22 mouse cellular contexts compared by ENCODE assay signal in the genomic region with DNA sequence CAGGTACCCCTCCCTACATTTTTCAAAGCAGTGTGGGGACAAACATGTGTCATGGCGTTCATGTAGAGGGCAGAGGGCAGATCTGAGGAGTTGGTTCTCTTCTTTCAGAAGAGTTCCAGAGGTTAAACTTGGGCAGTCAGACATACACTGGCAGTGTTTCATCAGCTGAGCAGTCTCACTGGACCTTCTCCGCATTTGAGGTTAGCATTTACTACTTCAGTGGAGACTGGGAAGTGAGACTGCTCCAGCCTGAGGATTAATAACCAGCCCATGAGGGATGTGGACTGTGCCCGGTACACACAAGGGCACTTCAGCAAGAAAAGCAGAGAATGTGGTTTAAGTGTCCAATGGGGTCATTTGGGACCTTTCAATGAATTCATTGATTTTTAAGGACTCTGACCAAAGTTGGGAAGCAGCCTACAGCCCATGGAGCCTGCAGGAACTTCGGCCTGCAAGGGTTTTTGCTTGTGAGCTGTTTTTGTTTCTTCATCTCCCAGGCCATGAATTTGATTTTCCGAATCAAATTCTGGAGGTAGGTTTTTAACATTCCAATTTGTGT.
DNase-seq lines count a peak whose midpoint lies in the region; ATAC-seq and TF ChIP-seq lines count a peak whose summit lies in the region.
"Had no signal": no experiment of that assay in that cellular context is flagged by ENCODE, and none has a peak within 500 bp of the region (broad histone marks: within the 10 kb centered on the region; RNA-seq: fewer than 3 reads in every experiment).

No protein-coding gene starts in this region.

- DNase-seq in kidney, adult 11 months, result peak; percentile 87
- DNase-seq in limb, embryonic 10.5 days (ENCODE audit: low spot score), result no peak
- peak; percentile 60 for DNase-seq in fibroblast of lung, adult 2 months (ENCODE audit: low read depth)
- no peak for DNase-seq in thymus, adult 2 months
- DNase-seq: cerebellum, adult 11-12 months; cerebellum, postnatal 10 days; gastrocnemius, postnatal 25 days; heart, adult 18-20 months; heart, postnatal 4 days; liver, embryonic 13.5 days; lung, adult 2 months; lung, postnatal 10 days had no signal

- H3K4me2 ChIP-seq in kidney, embryonic 15.5 days, result no peak overlapping the region
- H3K4me2 ChIP-seq in limb, embryonic 15.5 days, result no peak overlapping the region
- H3K4me2 ChIP-seq in myocyte (ENCODE audit: low read depth), result peak overlapping the region; percentile 53
- H3K4me2 ChIP-seq: embryonic facial prominence, embryonic 15.5 days; forebrain, embryonic 15.5 days; heart, embryonic 12.5 days; hindbrain, embryonic 14.5 days; liver, embryonic 13.5 days; midbrain, embryonic 13.5 days had no signal

- WGBS in kidney, embryonic 15.5 days, result 77% methylated on average over 5 of the region's 5 CpGs
- 69% methylated on average over 5 of the region's 5 CpGs for WGBS in limb, embryonic 15.5 days
- WGBS in limb, embryonic 10.5 days, result 87% methylated on average over 5 of the region's 5 CpGs
- WGBS in thymus, adult 2 months, result 95% methylated on average over 5 of the region's 5 CpGs

- TF ChIP-seq POLR2A in myocyte (IDR thresholded peaks at IDR 0.05; ENCODE audit: insufficient read length, low read depth), result no peak
- TF ChIP-seq POLR2A in thymus, adult 2 months (IDR thresholded peaks at IDR 0.05; ENCODE audit: control insufficient read depth, extremely low read depth, insufficient read depth, low read length, poor library complexity), result no peak

- no peak for TF ChIP-seq CTCF in thymus, adult 2 months (IDR thresholded peaks at IDR 0.05; ENCODE audit: borderline replicate concordance, control insufficient read depth, extremely low read depth, insufficient read depth, low read length, poor library complexity)

- H3K36me3 ChIP-seq in kidney, embryonic 15.5 days, result no peaks in the 10 kb centered on the region
- no peaks in the 10 kb centered on the region for H3K36me3 ChIP-seq in limb, embryonic 15.5 days
- H3K36me3 ChIP-seq in limb, embryonic 10.5 days, result no peaks in the 10 kb centered on the region
- H3K36me3 ChIP-seq in myocyte (ENCODE audit: control insufficient read depth, insufficient read depth), result no peaks in the 10 kb centered on the region
- H3K36me3 ChIP-seq in thymus, adult 2 months (ENCODE audit: control insufficient read depth, insufficient read depth, low read length), result no peaks in the 10 kb centered on the region
- H3K36me3 ChIP-seq: embryonic facial prominence, embryonic 15.5 days; forebrain, embryonic 15.5 days; heart, embryonic 12.5 days; liver, embryonic 13.5 days; midbrain, embryonic 13.5 days had no signal

- no peaks in the 10 kb centered on the region for H3K79me2 ChIP-seq in myocyte (ENCODE audit: control insufficient read depth, insufficient read depth)

- peaks cover 5% of the 10 kb centered on the region; the same call in 1 of the 2 replicates for H3K4me1 ChIP-seq in kidney, embryonic 15.5 days
- H3K4me1 ChIP-seq in limb, embryonic 15.5 days, result peaks cover 4% of the 10 kb centered on the region; the same call in 1 of the 2 replicates
- H3K4me1 ChIP-seq in limb, embryonic 10.5 days, result peaks cover 10% of the 10 kb centered on the region
- H3K4me1 ChIP-seq in thymus, adult 2 months (replicated peaks; ENCODE audit: control insufficient read depth, insufficient read depth, low read length), result no peaks in the 10 kb centered on the region
- H3K4me1 ChIP-seq: forebrain, embryonic 15.5 days had no signal

- no peak overlapping the region for H3K9ac ChIP-seq in kidney, embryonic 15.5 days
- H3K9ac ChIP-seq in limb, embryonic 15.5 days, result no peak overlapping the region
- H3K9ac ChIP-seq: embryonic facial prominence, embryonic 15.5 days; forebrain, embryonic 15.5 days; heart, embryonic 12.5 days; hindbrain, embryonic 14.5 days; liver, embryonic 13.5 days; midbrain, embryonic 13.5 days had no signal

- no peak for ATAC-seq in kidney, embryonic 15.5 days (replicated peaks; ENCODE audit: low FRiP score)
- no peak for ATAC-seq in limb, embryonic 15.5 days (ENCODE audit: insufficient number of reproducible peaks, low FRiP score, low TSS enrichment, low read depth)
- ATAC-seq: forebrain, embryonic 15.5 days; midbrain, embryonic 13.5 days; Patski had no signal

- no peak overlapping the region for H3K27ac ChIP-seq in kidney, embryonic 15.5 days
- H3K27ac ChIP-seq in limb, embryonic 15.5 days, result peak overlapping the region; percentile 54; the same call in 1 of the 2 replicates
- H3K27ac ChIP-seq in limb, embryonic 10.5 days, result no peak overlapping the region
- no peak overlapping the region for H3K27ac ChIP-seq in thymus, adult 2 months (ENCODE audit: control insufficient read depth, insufficient read depth, low read length)
- H3K27ac ChIP-seq: embryonic facial prominence, embryonic 15.5 days; forebrain, embryonic 15.5 days; hindbrain, embryonic 14.5 days; liver, embryonic 13.5 days; macrophage; midbrain, embryonic 13.5 days had no signal

- no peak overlapping the region for H3ac ChIP-seq in myocyte (ENCODE audit: control insufficient read depth, insufficient read length)

- H3K27me3 ChIP-seq in kidney, embryonic 15.5 days, result no peaks in the 10 kb centered on the region
- no peaks in the 10 kb centered on the region for H3K27me3 ChIP-seq in limb, embryonic 15.5 days
- no peaks in the 10 kb centered on the region for H3K27me3 ChIP-seq in limb, embryonic 10.5 days (ENCODE audit: low read depth, poor library complexity, severe bottlenecking)
- no peaks in the 10 kb centered on the region for H3K27me3 ChIP-seq in myocyte (ENCODE audit: control insufficient read depth, insufficient read depth, insufficient read length)
- H3K27me3 ChIP-seq in thymus, adult 2 months (ENCODE audit: control insufficient read depth, insufficient read depth, low read length), result no peaks in the 10 kb centered on the region
- H3K27me3 ChIP-seq: embryonic facial prominence, embryonic 15.5 days; forebrain, embryonic 15.5 days; heart, embryonic 12.5 days; midbrain, embryonic 13.5 days; Patski had no signal

- H3K9me3 ChIP-seq in kidney, embryonic 15.5 days (replicated peaks), result no peaks in the 10 kb centered on the region
- H3K9me3 ChIP-seq in limb, embryonic 15.5 days, result no peaks in the 10 kb centered on the region
- H3K9me3 ChIP-seq in limb, embryonic 10.5 days (replicated peaks), result no peaks in the 10 kb centered on the region
- H3K9me3 ChIP-seq: embryonic facial prominence, embryonic 15.5 days; forebrain, embryonic 15.5 days; heart, embryonic 12.5 days; liver, embryonic 13.5 days; midbrain, embryonic 13.5 days had no signal

- H3K4me3 ChIP-seq in kidney, embryonic 15.5 days (replicated peaks), result no peak overlapping the region
- H3K4me3 ChIP-seq in limb, embryonic 15.5 days, result no peak overlapping the region
- H3K4me3 ChIP-seq in limb, embryonic 10.5 days, result no peak overlapping the region
- no peak overlapping the region for H3K4me3 ChIP-seq in myocyte
- H3K4me3 ChIP-seq in thymus, adult 2 months (ENCODE audit: control insufficient read depth, insufficient read depth, low read length), result no peak overlapping the region
- H3K4me3 ChIP-seq: embryonic facial prominence, embryonic 15.5 days; forebrain, embryonic 15.5 days; heart, embryonic 12.5 days; liver, embryonic 13.5 days; midbrain, embryonic 13.5 days had no signal

TF ChIP-seq in myocyte, 11 proteins besides CTCF, POLR2A, EP300 and RAD21:
- TF ChIP-seq CEBPB (IDR thresholded peaks at IDR 0.05; ENCODE audit: insufficient read depth, poor library complexity, severe bottlenecking) (peak; percentile 58; the same call in 1 of the 2 replicates), MYOG (IDR thresholded peaks at IDR 0.05; ENCODE audit: control insufficient read depth in 1 of 3, insufficient read depth in 1 of 3, insufficient read length in 2 of 3, low read depth in 2 of 3) (no peak)
TF ChIP-seq in myocyte: peak in this region for 1.

Comparison
In these comparisons a context has a peak if more than half of its experiments do, and no peak if none do; other contexts are left out.
1. DNase-seq: peak in kidney, adult 11 months (single experiment) and fibroblast of lung, adult 2 months (single experiment); none in limb, embryonic 10.5 days (single experiment) and thymus, adult 2 months (single experiment).